7 mouse cellular contexts compared by ENCODE assay signal in genomic region chr15:101174294-101175130, GRCm38 (mm10). TPM values are rescaled to one million over a fixed set of nuclear protein-coding genes. Genes with fewer than 3 reads are reported as not detected.
A peak's percentile ranks its signal among the peaks of the same experiment; 100 is the strongest.
DNase-seq lines count a peak whose midpoint lies in the region; ATAC-seq and TF ChIP-seq lines count a peak whose summit lies in the region.

No protein-coding gene starts in this region.

- 0 out of 2 replicates have a peak, but pooled peaks cover 6% of the 10 kb centered on the region for H3K27me3 ChIP-seq in hindbrain, embryonic 14.5 days (ENCODE audit: control insufficient read depth, insufficient read depth, low read length)

- H3K9ac ChIP-seq in hindbrain, embryonic 14.5 days: peak overlapping the region; percentile 94

- peak overlapping the region; percentile 96 for H3K4me3 ChIP-seq in cortical plate, adult 2 months (ENCODE audit: insufficient read depth, low read length)
- peak overlapping the region; percentile 75 for H3K4me3 ChIP-seq in hindbrain, embryonic 14.5 days (replicated peaks; ENCODE audit: low read length)

- ATAC-seq in hindbrain, embryonic 14.5 days (ENCODE audit: low FRiP score): peak; percentile 58

- no peaks in the 10 kb centered on the region for H3K36me3 ChIP-seq in hindbrain, embryonic 14.5 days (replicated peaks; ENCODE audit: control insufficient read depth, insufficient read depth)

- H3K4me1 ChIP-seq in cortical plate, adult 2 months (ENCODE audit: control insufficient read depth, insufficient read depth, low read length): peaks cover 8% of the 10 kb centered on the region
- H3K4me1 ChIP-seq in hindbrain, embryonic 14.5 days (replicated peaks; ENCODE audit: control insufficient read depth, insufficient read depth, low read length): peaks cover 37% of the 10 kb centered on the region

- peak overlapping the region; percentile 84 for H3K27ac ChIP-seq in cortical plate, adult 2 months (ENCODE audit: insufficient read depth, low read length)
- H3K27ac ChIP-seq in hindbrain, embryonic 14.5 days: peak overlapping the region; percentile 87

- WGBS in hindbrain, embryonic 14.5 days: 1% methylated on average over 28 of the region's 46 CpGs

- TF ChIP-seq CTCF in cortical plate, adult 2 months (IDR thresholded peaks at IDR 0.05; ENCODE audit: extremely low read depth, insufficient read depth, low read length): no peak

- DNase-seq in right cerebral cortex, postnatal 14 days: peak; percentile 24
- no peak for DNase-seq in right cerebral cortex, postnatal 25 days
- no peak for DNase-seq in hindbrain, embryonic 14.5 days (ENCODE audit: low spot score)
- DNase-seq in lung, postnatal 14 days: peak; percentile 36
- DNase-seq in thymus, postnatal 14 days: peak; percentile 60
- no peak for DNase-seq in T-cell, adult 2 months (ENCODE audit: low spot score)

- H3K4me2 ChIP-seq in hindbrain, embryonic 14.5 days (replicated peaks): peak overlapping the region; percentile 88

- H3K9me3 ChIP-seq in hindbrain, embryonic 14.5 days (ENCODE audit: control insufficient read depth, low read length): no peaks in the 10 kb centered on the region

- TF ChIP-seq POLR2A in cortical plate, adult 2 months (IDR thresholded peaks at IDR 0.05; ENCODE audit: extremely low read depth, insufficient read depth, low read length): no peak

RNA-seq across cellular contexts. Expression of gene Acvr1b, which starts 0.6 kb away (rescaled TPM):
- 70.5 and 73.9 TPM in 2 replicates for polyA plus RNA-seq in cortical plate, adult 2 months (2012; rRNA removed)
- 30.0 and 35.7 TPM in 2 replicates for polyA plus RNA-seq in hindbrain, embryonic 14.5 days (2014; fragmentation: Nextera tagmentation; extraction: Ambion mirVana)

RNA-seq across cellular contexts. Expression of gene Acvrl1, which starts 46.2 kb away (rescaled TPM):
- 20.9 and 24.7 TPM in 2 replicates for polyA plus RNA-seq in cortical plate, adult 2 months (2012; rRNA removed)
- polyA plus RNA-seq in hindbrain, embryonic 14.5 days (2014; fragmentation: Nextera tagmentation; extraction: Ambion mirVana): 5.7 and 6.2 TPM in 2 replicates

RNA-seq across cellular contexts. Expression of gene Grasp, which starts 49.5 kb away (rescaled TPM):
- 39.7 and 41.0 TPM in 2 replicates for polyA plus RNA-seq in cortical plate, adult 2 months (2012; rRNA removed)
- 1.6 and 2.5 TPM in 2 replicates for polyA plus RNA-seq in hindbrain, embryonic 14.5 days (2014; fragmentation: Nextera tagmentation; extraction: Ambion mirVana)

RNA-seq across cellular contexts. Expression of gene Ankrd33, which starts 59.0 kb away (rescaled TPM):
- polyA plus RNA-seq in cortical plate, adult 2 months (2012; rRNA removed): not detected in 2 replicates
- polyA plus RNA-seq in hindbrain, embryonic 14.5 days (2014; fragmentation: Nextera tagmentation; extraction: Ambion mirVana): not detected in 2 replicates

Comparison
In these comparisons a context has a peak if more than half of its experiments do, and no peak if none do; other contexts are left out.
1. DNase-seq: peak in right cerebral cortex, postnatal 14 days (single experiment), lung, postnatal 14 days (single experiment) and thymus, postnatal 14 days (single experiment); none in right cerebral cortex, postnatal 25 days (single experiment), hindbrain, embryonic 14.5 days (single experiment) and T-cell, adult 2 months (single experiment).
2. RNA of gene Grasp, which starts 49.5 kb away (polyA plus RNA-seq): 39.7 to 41.0 TPM in cortical plate, adult 2 months; 1.6 to 2.5 TPM in hindbrain, embryonic 14.5 days; every median in the first group is over 10 times any median in the second.